Mouse (Mus musculus): ENCODE data around the gene Cldn24. TPM values are rescaled to one million over a fixed set of nuclear protein-coding genes. Genes with fewer than 3 reads are reported as not detected.

The Cldn24 gene
- total and polyA plus RNA-seq, 3 experiments = not detected

GRCm38 (mm10) chr8:47819034-47819433 is 2.9 kb upstream of the Cldn24 start:
- no peaks in the 10 kb centered on the region for H3K9me3 ChIP-seq (replicated peaks; ENCODE audit: insufficient read depth, low read length)
- no peak for TF ChIP-seq UBTF (IDR thresholded peaks at IDR 0.05; ENCODE audit: borderline replicate concordance, insufficient read depth, low read depth, low read length)
- TF ChIP-seq TAL1 (IDR thresholded peaks at IDR 0.05; ENCODE audit: low read length) = no peak
- TF ChIP-seq CTCF (IDR thresholded peaks at IDR 0.05 in 2 of 3, conservative IDR thresholded peaks at IDR 0.05 in 1 of 3; ENCODE audit: control insufficient read depth in 1 of 3, insufficient read depth in 1 of 3, low read depth in 2 of 3, low read length in 3 of 3, poor library complexity in 1 of 3, severe bottlenecking in 1 of 3) = no peak
- TF ChIP-seq RCOR1 (IDR thresholded peaks at IDR 0.05; ENCODE audit: low read depth, low read length) = no peak
- TF ChIP-seq HCFC1 (IDR thresholded peaks at IDR 0.05; ENCODE audit: low read depth, low read length) = no peak
- TF ChIP-seq GABPA (IDR thresholded peaks at IDR 0.05; ENCODE audit: low read depth, low read length) = no peak
- no peak for TF ChIP-seq POLR2AphosphoS2 (IDR thresholded peaks at IDR 0.05; ENCODE audit: low read length)
- TF ChIP-seq GATA1 (IDR thresholded peaks at IDR 0.05; ENCODE audit: low read depth, low read length) = no peak
- no peak for TF ChIP-seq TCF12 (IDR thresholded peaks at IDR 0.05; ENCODE audit: low read depth, low read length)
- no peak for TF ChIP-seq NRF1 (IDR thresholded peaks at IDR 0.05; ENCODE audit: insufficient read depth, low read depth, low read length, poor library complexity, severe bottlenecking)
- no peak for TF ChIP-seq MAX (IDR thresholded peaks at IDR 0.05; ENCODE audit: low read length)
- no peak for TF ChIP-seq ZNF384 (IDR thresholded peaks at IDR 0.05; ENCODE audit: low read depth, low read length)
- no peak for TF ChIP-seq E2F4 (IDR thresholded peaks at IDR 0.05; ENCODE audit: borderline replicate concordance, low read depth, low read length)
- no peak for TF ChIP-seq MEF2A (IDR thresholded peaks at IDR 0.05; ENCODE audit: extremely low read depth, insufficient replicate concordance, low read depth, low read length, poor library complexity, severe bottlenecking)
- TF ChIP-seq MAFK (IDR thresholded peaks at IDR 0.05; ENCODE audit: borderline replicate concordance, low read depth, low read length) = no peak
- no peak for TF ChIP-seq NELFE (IDR thresholded peaks at IDR 0.05; ENCODE audit: low read depth, low read length)
- no peak for TF ChIP-seq ZKSCAN1 (IDR thresholded peaks at IDR 0.05; ENCODE audit: low read depth, low read length)
- TF ChIP-seq ZMIZ1 (IDR thresholded peaks at IDR 0.05; ENCODE audit: low read depth, low read length) = no peak
- no peak for TF ChIP-seq BHLHE40 (IDR thresholded peaks at IDR 0.05; ENCODE audit: borderline replicate concordance, low read depth, low read length)
- H3K27ac ChIP-seq (ENCODE audit: control insufficient read depth, low read depth, low read length) = no peak overlapping the region
- H3K36me3 ChIP-seq (ENCODE audit: control insufficient read depth in 1 of 2, insufficient read depth in 2 of 2, low read length in 2 of 2) = no peaks in the 10 kb centered on the region
- H3K27me3 ChIP-seq (ENCODE audit: control insufficient read depth in 1 of 2, insufficient read depth in 2 of 2, low read length in 2 of 2) = no peaks in the 10 kb centered on the region
- no peak for DNase-seq (ENCODE audit: low read depth, low spot score)
- H3K4me1 ChIP-seq (ENCODE audit: control insufficient read depth in 1 of 2, insufficient read depth in 2 of 2, low read length in 2 of 2) = no peaks in the 10 kb centered on the region
- no peaks in the 10 kb centered on the region for H3K79me2 ChIP-seq (ENCODE audit: control insufficient read depth, insufficient read depth, low read length, poor library complexity)
- no peak overlapping the region for H3K4me3 ChIP-seq (ENCODE audit: control insufficient read depth in 1 of 2, insufficient read depth in 1 of 2, low read depth in 2 of 2, low read length in 2 of 2)
- no peak overlapping the region for H3K9ac ChIP-seq (ENCODE audit: control insufficient read depth, low read depth, low read length, poor library complexity, severe bottlenecking)
